Mouse (Mus musculus) CH12.LX (cell line): ENCODE data around the gene Gm21836. TPM values are rescaled to one million over a fixed set of nuclear protein-coding genes. Genes with fewer than 3 reads are reported as not detected.

Source experiments
- polyA plus RNA-seq: library from polyadenylated mRNA; unstranded; fragments of >175 nt; gene quantifications from 2 replicates; pipeline ENCODE4 v1.2.1, GENCODE M21; 2012; ENCODE audit warnings: low read depth; ENCODE audit not compliant: insufficient read length
- total RNA-seq, 2 experiments: library from RNA; depleted of rRNA; stranded (reverse); fragments of 300-350 nt in 1 of 2; fragments of >200 nt in 1 of 2; gene quantifications; 2 replicates each; pipeline ENCODE4 v1.2.3; 2012 to 2014

Gm21836 gene
- total and polyA plus RNA-seq, 3 experiments: not detected

Other genes starting within 250 kb of the Gm21836 start
- 5.4 and 6.1 TPM in 2 replicates for gene 2010315B03Rik, start 181.1 kb downstream of the Gm21836 start, total RNA-seq (2012; rRNA removed)
- gene 2010315B03Rik, start 181.1 kb downstream of the Gm21836 start, total RNA-seq (2014; rRNA removed): 10.1 and 13.5 TPM in 2 replicates
- gene 2010315B03Rik, start 181.1 kb downstream of the Gm21836 start, polyA plus RNA-seq: 3.7 and 4.6 TPM in 2 replicates
- 34.0 and 47.2 TPM in 2 replicates for gene Ppp2r3d, start 16.9 kb downstream of the Gm21836 start, total RNA-seq (2012; rRNA removed)
- gene Ppp2r3d, start 16.9 kb downstream of the Gm21836 start, total RNA-seq (2014; rRNA removed): 21.0 and 24.5 TPM in 2 replicates
- 62.7 and 66.7 TPM in 2 replicates for gene Ppp2r3d, start 16.9 kb downstream of the Gm21836 start, polyA plus RNA-seq